Mouse (Mus musculus) right cerebral cortex, postnatal 14 days (tissue): Measurements from ENCODE around the gene Vdr.

Source experiments
- DNase-seq: peaks from one replicate; pipeline ENCODE4 v3.0.0; 2022

Gene Vdr

DNA sequence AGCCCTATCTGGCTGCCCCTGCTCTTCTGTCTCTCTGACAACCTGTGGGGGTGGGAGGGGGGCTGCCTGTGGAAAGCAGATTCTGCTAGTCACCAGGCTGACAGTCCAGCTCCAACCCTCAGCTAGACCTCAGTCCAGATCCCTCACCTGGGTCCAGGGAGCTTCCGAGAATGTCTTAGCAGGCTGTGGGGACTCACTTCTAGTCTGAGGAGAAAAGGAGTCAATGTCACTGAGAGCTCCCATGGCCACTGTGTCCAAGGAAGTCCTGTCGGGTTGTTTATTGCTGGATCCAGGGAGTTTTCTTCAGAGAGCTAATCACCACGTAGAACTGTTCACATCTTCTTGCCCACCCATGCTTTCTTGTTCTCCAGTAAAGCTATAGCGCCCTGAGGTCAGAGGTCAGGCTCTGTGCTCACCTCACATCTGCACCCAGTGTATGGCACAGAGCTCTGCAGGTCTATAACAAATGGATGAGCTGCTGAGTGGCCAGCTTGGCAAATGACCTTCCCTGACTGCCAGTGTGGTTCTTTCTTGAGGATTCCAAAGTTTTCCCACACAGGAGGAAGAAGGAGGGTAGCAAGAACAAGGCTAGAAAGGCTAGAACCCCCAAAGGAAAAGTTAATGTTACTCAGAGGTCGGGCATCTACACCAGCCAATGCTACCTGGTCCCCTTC, 83.7 kb downstream of the Vdr start:
- no peak for DNase-seq

GRCm38 (mm10) chr15:97825941-97826587, 84.4 kb downstream of the Vdr start:
- DNase-seq: no peak

- DNase-seq: peak; percentile 80
These were observed 85.1 kb downstream of the Vdr start for GRCm38 (mm10) chr15:97825071-97825940.

GRCm38 (mm10) chr15:97824042-97824441, 86.4 kb downstream of the Vdr start:
- no peak for DNase-seq

DNA sequence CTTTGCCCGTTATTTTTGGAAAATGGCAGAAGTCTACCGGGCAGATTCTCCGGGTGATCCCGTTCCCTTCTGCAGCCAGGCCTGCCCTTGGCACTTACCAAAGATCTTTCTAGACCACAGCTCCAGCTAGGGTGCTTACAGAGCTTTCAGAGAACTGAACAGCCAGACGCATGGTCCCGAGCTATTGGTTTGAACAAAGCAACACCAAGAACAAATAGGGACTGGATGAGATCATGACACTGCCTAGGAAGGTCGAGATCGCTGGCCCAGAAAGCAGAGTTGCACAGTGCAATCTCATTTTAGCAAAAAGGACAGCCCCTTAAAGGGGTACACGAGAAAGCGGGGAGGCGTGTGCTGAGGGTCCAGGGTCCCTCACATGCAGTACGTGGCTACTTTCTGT, 87.0 kb downstream of the Vdr start:
- no peak for DNase-seq

DNA sequence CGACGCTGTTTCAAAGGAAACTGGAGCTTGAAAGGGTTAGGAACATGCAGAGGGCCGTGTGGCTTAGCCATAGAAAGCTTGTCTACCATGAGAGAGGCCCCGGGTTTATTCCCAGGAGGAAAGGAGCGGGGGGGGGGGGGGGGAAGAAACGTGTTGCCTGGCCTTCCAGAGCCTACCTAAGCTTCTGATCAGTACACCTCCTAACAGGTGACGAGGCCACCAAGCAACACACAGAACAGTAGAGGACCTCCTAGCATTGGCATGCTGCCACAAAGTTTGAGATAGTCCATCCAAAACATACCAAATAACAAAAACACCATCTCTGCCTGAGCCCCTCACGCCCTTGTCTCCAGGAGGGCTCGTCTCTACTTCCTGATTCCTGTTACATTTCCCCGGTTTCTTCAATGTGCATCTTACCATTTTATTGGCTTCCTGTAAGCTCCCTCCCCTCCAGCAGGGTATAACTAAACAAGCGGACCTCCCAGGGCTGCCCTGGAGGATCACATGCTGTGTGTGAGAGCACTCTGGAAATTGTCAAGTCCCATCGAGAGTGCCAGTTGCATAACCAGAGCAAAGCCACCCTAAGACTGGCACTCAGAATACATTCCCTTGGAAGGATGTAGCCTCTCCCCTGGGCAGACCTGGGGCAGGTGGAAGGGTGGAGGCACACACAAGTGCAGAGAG, 87.7 kb downstream of the Vdr start:
- no peak for DNase-seq

DNA sequence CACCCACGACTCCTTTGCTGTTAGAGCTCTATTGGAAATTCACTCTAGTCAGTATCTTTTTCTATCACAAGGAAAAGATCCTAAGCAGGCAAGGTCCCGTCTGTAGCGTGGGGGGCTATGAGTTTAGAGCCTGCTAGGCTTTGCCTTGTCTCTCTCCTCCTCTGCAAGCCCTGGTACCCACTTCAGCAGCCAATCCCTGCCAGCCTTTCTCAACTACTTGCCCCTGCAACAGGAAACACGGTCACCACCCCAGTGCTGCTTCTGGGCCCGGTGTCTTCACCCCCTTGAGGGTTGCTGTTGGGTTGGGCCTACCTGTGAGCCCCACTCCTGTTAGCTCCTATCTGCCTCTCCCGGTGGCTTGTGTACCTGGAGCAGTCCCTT, 88.5 kb downstream of the Vdr start:
- no peak for DNase-seq

GRCm38 (mm10) chr15:97821321-97821982, 89.0 kb downstream of the Vdr start:
- no peak for DNase-seq

DNA sequence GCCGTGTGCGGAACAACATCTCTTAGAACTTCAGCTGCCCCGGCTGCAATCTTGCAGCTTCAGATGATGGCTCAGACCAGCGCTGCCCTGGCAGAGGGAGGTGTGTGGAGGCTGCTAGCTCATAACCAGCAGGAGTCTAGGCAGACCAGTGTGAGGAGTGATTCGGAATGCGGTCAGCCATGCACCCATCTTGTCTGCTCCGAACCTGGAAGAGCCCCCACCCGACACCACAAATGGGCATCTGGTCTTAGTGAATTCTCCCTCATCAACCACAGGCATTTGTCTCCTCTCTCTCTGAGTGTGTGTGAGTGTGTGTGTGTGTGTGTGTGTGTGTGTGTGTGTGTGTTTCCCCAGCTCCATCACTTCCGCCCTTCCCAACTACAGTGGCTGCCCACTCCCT, 90.5 kb downstream of the Vdr start:
- no peak for DNase-seq

GRCm38 (mm10) chr15:97816199-97816994, 94.0 kb downstream of the Vdr start:
- DNase-seq: no peak

GRCm38 (mm10) chr15:97815254-97815653, 95.2 kb downstream of the Vdr start:
- DNase-seq: no peak

GRCm38 (mm10) chr15:97814703-97815102, 95.7 kb downstream of the Vdr start:
- DNase-seq: no peak

- no peak for DNase-seq
These were observed 96.8 kb downstream of the Vdr start for GRCm38 (mm10) chr15:97813452-97814204.

- DNase-seq: no peak
These were observed 97.6 kb downstream of the Vdr start for GRCm38 (mm10) chr15:97812875-97813274.

DNA sequence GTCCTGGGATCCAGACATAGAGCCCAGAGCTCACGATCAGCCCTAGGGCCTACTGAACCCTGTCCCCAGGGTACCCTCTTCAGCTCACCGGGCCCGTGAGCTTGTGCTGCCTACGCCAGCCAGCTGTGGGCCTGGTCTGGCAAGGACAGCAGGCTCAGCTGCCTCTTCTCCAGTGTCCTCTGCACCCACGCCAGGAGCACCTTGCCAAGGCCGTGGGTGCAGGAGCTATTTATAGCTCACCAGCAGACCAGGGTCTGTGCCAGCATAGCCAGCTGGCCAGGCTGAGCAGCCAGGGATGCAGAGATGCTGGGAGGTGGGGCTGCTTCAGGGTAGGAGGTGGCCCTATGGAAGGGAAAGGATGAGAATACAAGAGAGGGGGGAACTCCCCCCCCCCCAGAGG, 98.3 kb downstream of the Vdr start:
- DNase-seq: peak; percentile 77

DNA sequence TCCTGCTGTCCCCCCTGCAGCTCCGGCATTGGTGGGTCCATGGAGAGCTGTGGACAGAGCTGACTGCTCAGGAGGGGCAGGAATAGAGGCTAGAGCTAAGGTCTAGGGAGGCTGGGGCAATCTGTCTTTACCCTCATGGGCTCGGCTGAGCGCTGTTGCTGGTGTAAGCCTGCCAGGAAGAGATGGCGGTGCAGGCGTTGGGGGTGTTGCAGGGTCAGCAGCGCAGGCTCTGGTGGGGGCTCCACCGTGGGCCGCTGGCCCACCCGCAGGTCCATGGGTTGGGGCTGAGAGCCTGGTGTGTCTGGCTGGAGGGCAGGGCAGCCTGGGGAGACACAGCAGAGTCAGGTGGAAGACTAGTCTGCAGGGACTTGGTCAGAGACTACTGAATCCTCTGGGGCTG, 99.1 kb downstream of the Vdr start:
- DNase-seq: no peak

DNA sequence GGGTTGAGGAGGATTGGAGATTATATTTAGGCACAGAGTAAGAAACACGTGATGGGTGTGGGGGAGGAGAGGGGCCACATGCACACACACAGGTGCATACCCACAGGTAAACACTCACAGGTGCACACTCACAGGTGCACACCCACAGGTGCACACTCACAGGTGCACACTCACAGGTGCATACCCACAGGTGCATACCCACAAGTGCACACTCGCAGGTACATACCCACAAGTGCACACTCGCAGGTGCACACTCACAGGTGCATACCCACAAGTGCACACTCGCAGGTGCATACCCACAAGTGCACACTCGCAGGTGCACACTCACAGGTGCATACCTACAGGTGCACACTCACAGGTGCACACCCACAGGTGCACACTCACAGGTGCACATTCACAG, 100.0 kb downstream of the Vdr start:
- DNase-seq: no peak

- no peak for DNase-seq
These were observed 100.5 kb downstream of the Vdr start for GRCm38 (mm10) chr15:97809942-97810341.

GRCm38 (mm10) chr15:97809206-97809605, 101.2 kb downstream of the Vdr start:
- no peak for DNase-seq

DNA sequence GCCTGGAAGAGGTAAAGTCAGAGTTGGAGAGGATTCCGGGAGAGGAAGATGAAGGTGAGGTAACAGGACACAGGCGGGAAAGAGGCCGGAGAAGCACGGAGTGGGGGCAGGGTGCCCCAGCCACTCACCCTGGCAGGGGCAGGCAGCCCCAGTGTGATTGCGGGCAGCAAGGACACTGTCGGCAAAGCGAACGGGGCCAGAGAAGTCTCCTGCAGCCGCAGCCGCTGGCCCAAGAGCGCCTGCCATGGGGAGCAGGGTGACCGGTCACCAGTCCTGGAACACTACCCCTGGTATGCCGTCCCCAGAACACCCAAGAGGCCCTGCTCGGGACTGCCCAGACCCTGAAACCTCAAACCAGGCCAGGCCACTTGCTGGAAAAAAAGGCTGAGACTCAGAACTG, 101.9 kb downstream of the Vdr start:
- no peak for DNase-seq

DNA sequence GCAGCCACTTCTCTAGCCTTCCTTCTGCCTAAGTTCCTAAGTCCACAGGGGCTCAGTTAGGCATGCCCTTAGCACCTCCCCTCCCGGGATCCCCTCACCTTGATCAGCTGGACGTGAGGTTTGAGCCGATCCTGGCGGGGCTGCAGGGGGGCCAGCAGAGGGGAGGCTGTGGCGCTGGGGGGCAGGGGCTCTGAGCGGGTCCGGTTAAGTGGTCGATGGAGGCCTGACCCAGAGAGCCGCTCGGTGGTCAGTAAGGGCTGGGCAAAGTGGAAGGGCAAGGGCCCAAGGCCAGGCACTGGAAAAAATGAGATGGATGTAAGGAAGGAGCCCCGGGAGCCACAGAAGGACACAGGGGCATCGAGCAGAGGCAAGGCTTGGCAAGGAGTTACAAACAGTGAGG, 102.6 kb downstream of the Vdr start:
- DNase-seq: no peak
